In the genomic region with DNA sequence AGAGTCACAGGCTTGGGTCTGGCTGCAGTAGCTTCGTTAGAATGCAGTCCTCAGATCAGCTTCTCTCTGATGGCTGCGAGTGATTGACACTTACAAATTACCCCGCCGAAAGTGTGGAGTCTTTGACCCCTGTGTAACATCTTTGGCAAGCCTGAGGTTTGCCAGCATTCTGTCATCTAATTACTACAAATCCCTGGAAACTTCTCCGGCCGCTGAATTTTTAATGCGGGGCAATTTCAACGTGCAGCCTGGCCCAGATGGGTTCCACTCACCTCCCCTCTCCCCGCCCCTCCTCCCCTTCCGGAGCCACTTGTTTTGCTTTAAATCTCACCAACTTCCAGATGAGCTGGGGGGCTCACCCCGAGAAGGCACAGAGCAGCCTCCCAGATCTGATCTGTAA, we compare ENCODE assay signal across 9 mouse cellular contexts.
DNase-seq lines count a peak whose midpoint lies in the region; ATAC-seq and TF ChIP-seq lines count a peak whose summit lies in the region.
"Had no signal": no experiment of that assay in that cellular context is flagged by ENCODE, and none has a peak within 500 bp of the region (broad histone marks: within the 10 kb centered on the region; RNA-seq: fewer than 3 reads in every experiment).

No protein-coding gene starts in this region.

- H3K9ac ChIP-seq in heart, embryonic 16.5 days (ENCODE audit: low read length): no peak overlapping the region
- H3K9ac ChIP-seq in heart, adult 2 months (ENCODE audit: low read depth, low read length): no peak overlapping the region
- H3K9ac ChIP-seq in hindbrain, embryonic 13.5 days: peak overlapping the region; percentile 43; the same call in 1 of the 2 replicates
- no peak overlapping the region for H3K9ac ChIP-seq in midbrain, embryonic 16.5 days (ENCODE audit: low read depth, low read length)

- ATAC-seq in heart, embryonic 16.5 days (replicated peaks; ENCODE audit: extremely low read depth, insufficient read depth, low FRiP score): no peak
- peak; percentile 31; the same call in 1 of the 2 replicates for ATAC-seq in hindbrain, embryonic 13.5 days (ENCODE audit: low FRiP score)
- ATAC-seq in midbrain, embryonic 16.5 days: no peak; the same call in 1 of the 2 replicates

- no peak for DNase-seq in heart, adult 2 months
- peak; percentile 32 for DNase-seq in embryo, embryonic 9.5 days (ENCODE audit: extremely low spot score)
- no peak for DNase-seq in spleen, postnatal 14 days (ENCODE audit: low spot score in 2 of 2)
- no peak for DNase-seq in frontal cortex, postnatal 14 days (ENCODE audit: low spot score in 2 of 2)
- DNase-seq in left cerebral cortex, adult 8-10 months (ENCODE audit: low spot score in 2 of 2): no peak
- DNase-seq: lung, adult 18-20 months had no signal

- no peak overlapping the region for H3K27ac ChIP-seq in heart, embryonic 16.5 days (ENCODE audit: low read length)
- H3K27ac ChIP-seq in heart, adult 2 months: no peak overlapping the region
- peak overlapping the region; percentile 79 for H3K27ac ChIP-seq in hindbrain, embryonic 13.5 days
- H3K27ac ChIP-seq in midbrain, embryonic 16.5 days (ENCODE audit: low read length): no peak overlapping the region

- H3K4me2 ChIP-seq in heart, embryonic 16.5 days (ENCODE audit: low read depth, low read length): peak overlapping the region; percentile 58
- H3K4me2 ChIP-seq in hindbrain, embryonic 13.5 days: peak overlapping the region; percentile 39
- peak overlapping the region; percentile 24 for H3K4me2 ChIP-seq in midbrain, embryonic 16.5 days (ENCODE audit: low read length)

- intact Hi-C loops in heart, adult 2 months (cut with DNase I): loop anchor here (1.0 to 2.0 kb wide), 2 partner anchors 36 to 64 kb away; no protein-coding TSS in a partner anchor

- no peaks in the 10 kb centered on the region for H3K36me3 ChIP-seq in heart, embryonic 16.5 days (ENCODE audit: control insufficient read depth, insufficient read depth)
- no peaks in the 10 kb centered on the region for H3K36me3 ChIP-seq in heart, adult 2 months (ENCODE audit: control insufficient read depth, insufficient read depth, low read length)
- no peaks in the 10 kb centered on the region for H3K36me3 ChIP-seq in hindbrain, embryonic 13.5 days
- H3K36me3 ChIP-seq in midbrain, embryonic 16.5 days (ENCODE audit: control insufficient read depth, insufficient read depth, low read length): no peaks in the 10 kb centered on the region

- H3K4me3 ChIP-seq in heart, embryonic 16.5 days (ENCODE audit: low read length): peak overlapping the region; percentile 34; the same call in 1 of the 2 replicates
- no peak overlapping the region for H3K4me3 ChIP-seq in heart, adult 2 months
- H3K4me3 ChIP-seq in hindbrain, embryonic 13.5 days: no peak overlapping the region
- no peak overlapping the region for H3K4me3 ChIP-seq in midbrain, embryonic 16.5 days (ENCODE audit: low read depth, low read length)

- no peak for TF ChIP-seq CTCF in heart, adult 2 months (IDR thresholded peaks at IDR 0.05)

- H3K9me3 ChIP-seq in heart, embryonic 16.5 days (replicated peaks; ENCODE audit: control insufficient read depth, low read length): no peaks in the 10 kb centered on the region
- H3K9me3 ChIP-seq in hindbrain, embryonic 13.5 days: no peaks in the 10 kb centered on the region
- H3K9me3 ChIP-seq in midbrain, embryonic 16.5 days (replicated peaks; ENCODE audit: control insufficient read depth, low read length, poor library complexity, severe bottlenecking): no peaks in the 10 kb centered on the region

- 11% methylated on average over 11 of the region's 11 CpGs for WGBS in heart, embryonic 16.5 days
- 39% methylated on average over 11 of the region's 11 CpGs for WGBS in heart, adult 2 months
- 1% methylated on average over 11 of the region's 11 CpGs for WGBS in hindbrain, embryonic 13.5 days
- 1% methylated on average over 11 of the region's 11 CpGs for WGBS in midbrain, embryonic 16.5 days

- no peak for TF ChIP-seq POLR2A in heart, adult 2 months (IDR thresholded peaks at IDR 0.05; ENCODE audit: insufficient read depth, low read depth, low read length)

- peaks cover 28% of the 10 kb centered on the region for H3K27me3 ChIP-seq in heart, embryonic 16.5 days (ENCODE audit: control insufficient read depth, insufficient read depth, low read length)
- H3K27me3 ChIP-seq in heart, adult 2 months (ENCODE audit: control insufficient read depth, insufficient read depth, low read length): no peaks in the 10 kb centered on the region
- peaks cover 15% of the 10 kb centered on the region for H3K27me3 ChIP-seq in hindbrain, embryonic 13.5 days
- H3K27me3 ChIP-seq in midbrain, embryonic 16.5 days (ENCODE audit: control insufficient read depth, insufficient read depth, low read depth, low read length): no peaks in the 10 kb centered on the region

- TF ChIP-seq EP300 in heart, adult 2 months (IDR thresholded peaks at IDR 0.05; ENCODE audit: insufficient read depth, low read depth, low read length): no peak

- H3K79me2 ChIP-seq in heart, adult 2 months (replicated peaks; ENCODE audit: control insufficient read depth, insufficient read depth, low read length): no peaks in the 10 kb centered on the region

- H3K4me1 ChIP-seq in heart, embryonic 16.5 days (ENCODE audit: control insufficient read depth, insufficient read depth, low read length): peaks cover 5% of the 10 kb centered on the region
- H3K4me1 ChIP-seq in heart, adult 2 months (ENCODE audit: control insufficient read depth, insufficient read depth, low read length): no peaks in the 10 kb centered on the region
- peaks cover 71% of the 10 kb centered on the region for H3K4me1 ChIP-seq in hindbrain, embryonic 13.5 days (replicated peaks)
- peaks cover 29% of the 10 kb centered on the region for H3K4me1 ChIP-seq in midbrain, embryonic 16.5 days (ENCODE audit: control insufficient read depth, insufficient read depth, low read length)
